Mouse (Mus musculus): ENCODE measurements at regions not wholly inside any gene's neighbourhood (a gene's known extent, or its start where the extent isn't known, plus 50 kb on each side); places are given as distances from the start of the nearest gene placed in this dataset.
"Not testable (repeated sequence)": the region's sequence is repeated elsewhere in the genome, so short reads cannot be mapped to it uniquely, and the experiment has no call there.

- DNase-seq, result no peak
These were observed 83.9 kb upstream of the Gcfc2 start for GRCm38 (mm10) chr6:81839474-81840153.

GRCm38 (mm10) chr6:81868207-81868606 lies 55.3 kb upstream of the Gcfc2 start:
- not testable (repeated sequence) for DNase-seq
